Mouse (Mus musculus) cerebellum, postnatal 25 days (tissue): ENCODE data around the gene A330070K13Rik.

Experiments used
- DNase-seq, 2 experiments: peaks; one replicate each; pipeline ENCODE4 v3.0.0; 2021; ENCODE audit warnings: mixed read lengths in 2 of 2

Gene A330070K13Rik

DNA sequence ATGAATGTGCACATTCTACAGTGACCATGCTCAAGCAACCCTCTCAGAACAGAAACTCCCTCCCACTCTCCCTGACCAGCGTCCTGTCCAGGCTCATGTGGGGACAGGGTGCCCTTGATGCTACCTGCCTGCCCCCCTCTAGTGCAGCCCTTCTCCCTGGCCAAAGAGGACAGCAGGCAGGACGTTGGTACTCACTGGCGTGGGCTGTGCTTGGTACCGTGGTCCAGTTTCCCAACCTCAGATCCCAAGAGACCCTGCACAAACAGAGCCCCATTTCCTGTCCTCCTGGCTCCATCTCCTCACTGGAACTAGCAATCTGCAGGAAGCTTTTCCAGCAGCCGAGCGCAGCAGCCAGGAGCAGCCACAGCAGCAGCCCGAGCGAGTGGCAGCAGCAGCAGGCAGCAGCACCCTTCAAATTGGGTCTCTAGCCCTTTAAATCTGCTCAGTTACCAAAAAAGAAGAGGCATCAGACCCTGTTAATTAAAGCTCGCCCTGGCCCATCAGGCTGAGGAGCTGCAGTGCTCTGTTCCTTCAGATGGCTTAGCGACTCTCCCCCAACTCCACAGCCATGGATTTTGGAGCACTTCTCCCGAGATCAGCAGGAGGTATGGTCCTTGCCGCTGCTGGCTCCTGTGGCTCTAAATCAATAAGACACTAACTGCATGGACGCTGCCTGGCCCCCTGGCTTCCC, at the start of gene A330070K13Rik:
Gene A330070K13Rik, minus strand, starts transcription at position 410 of the 691 bp plus-strand sequence.
- DNase-seq = peak; percentile 53 to 65

DNA sequence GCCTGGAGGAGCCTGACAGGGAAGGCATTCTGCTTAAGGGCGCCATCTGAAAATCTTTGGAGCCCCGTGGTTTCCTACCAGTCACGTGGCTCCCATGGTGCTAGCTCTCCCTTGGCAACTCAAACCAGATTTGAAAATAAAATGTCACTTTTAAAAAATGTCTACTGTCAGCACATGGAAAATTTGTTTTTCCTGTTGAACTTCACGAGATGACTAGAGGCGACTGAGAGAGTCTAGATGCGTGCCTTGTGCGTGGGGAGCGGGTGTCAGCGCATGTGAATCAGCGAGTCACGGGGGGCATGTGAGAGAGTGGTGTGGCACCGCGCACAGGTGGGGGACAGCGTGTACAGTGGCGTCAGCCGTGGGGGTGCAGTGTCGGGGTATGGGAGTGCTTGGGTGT, 27.1 kb upstream of the A330070K13Rik start:
- DNase-seq = no peak

DNA sequence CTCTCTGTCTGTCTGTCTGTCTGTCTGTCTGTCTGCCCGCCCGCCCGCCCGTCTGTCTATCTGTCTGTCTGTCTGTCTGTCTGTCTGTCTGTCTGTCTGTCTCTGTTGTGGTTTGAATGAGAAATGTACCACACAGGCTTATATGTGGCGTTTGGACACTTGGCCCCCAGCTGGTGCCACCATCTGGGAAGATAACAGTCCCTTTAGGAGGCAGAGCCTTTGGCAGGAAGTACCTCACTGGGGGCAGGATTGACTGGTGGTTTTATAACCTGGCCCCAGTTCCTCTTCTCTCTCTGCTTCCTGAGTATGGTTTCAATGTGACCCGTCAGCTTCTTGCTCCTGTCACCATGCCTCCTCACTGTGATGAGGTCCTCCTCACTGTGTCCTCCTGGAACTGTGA, 25.3 kb upstream of the A330070K13Rik start:
- DNase-seq = peak; percentile 45 to 57

DNA sequence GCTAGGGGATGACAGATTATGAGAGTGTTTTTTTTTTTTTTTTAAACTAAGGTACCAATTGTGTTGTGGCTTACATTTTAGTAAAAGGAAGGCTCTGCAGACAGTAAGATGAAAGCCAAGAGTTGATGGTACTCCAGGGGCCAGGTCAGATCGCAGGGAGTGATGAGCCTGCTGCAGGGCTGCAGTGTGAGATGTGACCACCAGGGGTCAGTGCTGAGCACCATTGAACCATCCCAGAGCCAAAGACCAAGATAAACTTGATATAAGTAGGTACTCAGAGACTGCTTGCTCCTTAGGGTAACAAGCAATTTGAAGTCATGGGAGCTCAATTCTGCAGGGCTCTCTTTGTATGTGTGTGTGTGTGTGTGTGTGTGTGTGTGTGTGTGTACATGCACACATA, 20.8 kb upstream of the A330070K13Rik start:
- DNase-seq = peak; percentile 83 to 84

DNA sequence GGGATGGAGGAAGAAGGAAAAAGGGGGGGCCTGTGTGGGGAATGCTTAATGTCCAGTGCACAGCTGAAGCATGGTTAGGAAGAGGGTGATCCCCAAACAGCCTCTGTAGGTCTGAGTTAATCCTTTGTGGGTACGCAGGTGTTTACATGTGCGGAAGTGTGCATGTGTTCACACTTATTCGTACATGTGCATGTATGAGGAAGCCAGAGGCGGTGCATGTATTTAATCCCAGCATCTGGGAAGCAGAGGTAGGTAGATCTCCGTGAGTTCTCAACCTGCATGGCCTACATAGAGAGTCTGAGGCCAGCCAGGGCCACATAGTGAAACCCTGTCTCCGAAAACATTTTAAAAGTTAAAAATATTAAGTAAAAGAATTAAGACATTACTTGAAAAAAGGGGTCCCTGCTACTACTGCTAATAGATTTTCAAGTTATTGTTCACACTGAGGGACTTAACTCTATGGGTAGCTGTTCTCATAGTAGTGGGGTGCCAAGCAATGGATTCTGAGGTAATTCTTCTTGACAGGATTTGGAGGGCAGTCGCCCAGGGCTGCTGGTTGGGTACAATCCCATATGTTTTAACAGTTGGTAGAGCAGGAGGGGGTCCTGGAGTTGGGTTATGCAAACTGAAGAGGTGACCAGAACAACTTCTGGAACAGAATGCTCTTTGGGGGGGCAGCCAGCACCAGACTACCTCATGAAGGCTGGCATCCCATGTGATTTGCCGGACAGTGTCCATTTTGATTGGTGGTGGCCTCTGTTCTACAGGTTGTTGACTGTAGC, 15.9 kb upstream of the A330070K13Rik start:
- DNase-seq = peak; percentile 93 to 94

DNA sequence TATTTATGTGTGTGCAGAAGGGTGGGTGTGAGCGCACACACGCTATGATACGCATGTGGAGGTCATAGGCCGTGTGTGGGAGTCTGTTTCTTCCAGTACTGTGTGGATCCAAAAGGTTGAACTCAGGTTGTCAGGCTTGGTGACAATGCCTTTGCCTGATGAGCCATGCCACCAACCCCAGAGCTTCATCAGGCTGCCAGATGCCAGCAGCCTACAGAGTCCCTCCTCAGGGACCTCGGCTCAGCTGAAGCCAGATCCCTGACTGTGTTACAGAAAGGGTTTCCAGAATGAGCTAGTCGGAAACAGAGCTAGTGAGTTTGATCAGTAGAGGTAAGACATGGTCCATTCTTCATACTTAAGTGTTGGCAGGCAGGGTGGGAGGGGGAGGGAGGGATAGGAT, 10.7 kb upstream of the A330070K13Rik start:
- peak in 1 of 2 experiments; percentile 44 for DNase-seq

DNA sequence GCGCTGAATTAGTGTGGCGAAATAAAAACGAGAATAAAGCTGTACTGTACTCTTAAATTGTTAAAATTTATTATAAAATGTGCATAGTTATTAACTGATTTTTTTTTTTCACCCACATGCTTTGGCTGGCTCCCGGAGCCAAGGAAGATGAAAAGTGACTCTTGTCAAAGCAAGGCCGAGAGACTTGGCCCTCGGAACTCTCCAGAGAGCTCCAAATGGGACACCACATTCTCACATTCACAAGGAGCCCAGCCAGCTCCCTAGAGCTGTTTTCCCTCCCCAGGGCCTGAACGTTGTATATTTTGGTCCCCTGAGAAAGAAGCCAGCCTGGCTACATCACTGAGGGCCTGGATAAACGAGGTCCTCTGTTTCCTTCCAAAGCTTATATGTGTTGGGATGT, 10.0 kb upstream of the A330070K13Rik start:
- peak in 1 of 2 experiments; percentile 36 for DNase-seq

DNA sequence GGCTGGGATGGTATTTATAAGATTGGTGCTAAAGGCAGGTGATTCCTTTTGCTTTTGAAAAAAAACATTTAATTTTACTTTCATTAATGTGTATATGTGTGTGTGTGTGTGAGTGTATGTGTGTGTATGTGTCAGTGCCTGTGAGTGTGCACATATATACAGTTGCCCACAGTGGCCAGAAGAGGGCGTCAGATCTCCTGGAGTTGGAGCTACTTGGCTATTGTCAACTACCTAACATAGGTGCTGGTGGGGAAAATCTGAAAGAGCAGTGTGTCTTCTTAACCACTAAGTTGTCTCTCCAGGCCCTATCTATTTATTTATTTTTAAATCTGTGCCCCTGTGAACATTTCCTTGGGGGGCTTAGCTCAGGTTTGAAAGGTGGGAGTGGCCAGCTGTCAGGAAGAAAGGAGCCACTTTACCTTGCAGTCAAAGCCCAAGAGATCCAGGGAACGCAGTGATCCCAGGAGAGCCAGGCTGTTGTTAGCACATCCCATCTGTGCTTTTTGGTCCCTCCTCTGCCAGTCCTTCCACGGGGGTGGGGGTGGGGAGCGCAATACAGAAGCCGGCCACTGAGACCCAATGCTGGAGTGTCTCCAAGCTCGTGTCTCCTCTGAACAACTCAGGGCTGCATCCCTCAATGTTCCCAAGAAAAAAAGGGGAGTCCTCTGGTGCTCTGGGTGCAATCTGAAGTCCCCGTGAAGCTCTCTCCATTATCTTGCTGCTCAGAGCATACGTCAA, 9.4 kb upstream of the A330070K13Rik start:
- peak; percentile 45 to 50 for DNase-seq

DNA sequence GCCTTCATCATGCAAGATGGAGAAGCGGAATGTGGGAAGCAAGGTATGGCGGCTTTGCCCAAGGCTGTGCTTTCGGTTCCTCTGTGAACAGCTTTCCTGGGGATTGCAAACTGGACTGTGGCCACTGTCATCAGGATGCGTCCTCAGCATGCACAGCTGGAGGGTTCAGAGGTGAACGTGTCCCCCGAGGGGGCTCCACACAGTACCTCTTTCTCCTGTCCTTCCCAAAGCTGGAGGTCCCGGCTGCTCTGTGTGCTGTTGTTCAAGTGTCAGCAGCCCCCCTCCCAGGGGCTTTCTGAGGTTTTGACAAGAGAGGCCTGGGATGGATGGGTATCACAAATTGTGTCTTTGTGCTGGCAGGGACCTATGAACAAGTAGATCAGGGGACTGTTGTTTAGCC, 2.0 kb upstream of the A330070K13Rik start:
- DNase-seq = no peak

DNA sequence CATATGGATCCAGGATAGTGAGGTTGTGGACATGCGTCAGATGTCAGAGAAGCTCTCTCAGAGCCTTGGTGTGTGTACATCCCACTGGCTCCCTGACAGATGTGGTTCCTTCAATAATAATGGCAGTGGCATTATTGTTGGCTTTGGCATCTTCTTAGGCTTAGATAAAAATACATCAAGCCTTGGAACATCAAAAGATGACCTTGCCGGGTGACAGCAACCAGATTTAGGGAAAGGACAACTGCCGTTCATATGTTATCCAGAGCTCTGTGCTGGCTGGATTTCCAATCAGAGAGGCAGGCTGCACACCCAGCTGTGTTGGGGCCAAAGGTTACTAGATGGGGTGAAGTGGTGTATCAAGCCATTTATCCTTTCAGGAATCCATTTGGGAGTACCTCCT, 9.0 kb downstream of the A330070K13Rik start:
- DNase-seq = no peak

DNA sequence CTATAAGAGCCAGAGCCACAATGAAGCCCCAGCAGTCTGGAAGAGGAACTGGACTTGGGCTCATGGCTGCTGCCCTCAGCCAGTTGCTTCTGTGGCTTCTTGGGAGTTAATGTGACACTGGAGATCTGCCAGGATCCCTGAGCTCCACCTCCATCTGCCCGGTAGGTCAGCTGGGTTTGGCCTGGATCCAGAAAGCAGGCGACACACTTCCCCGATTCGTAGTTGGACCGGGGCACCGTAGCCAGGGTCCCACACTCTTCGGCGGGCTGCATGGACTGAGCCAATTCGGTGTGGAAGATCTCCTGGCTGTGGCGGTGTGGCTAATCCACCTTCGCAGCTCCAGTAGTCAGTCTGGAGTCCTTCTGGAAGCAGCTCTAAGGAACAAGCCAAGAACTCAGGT, 15.2 kb downstream of the A330070K13Rik start, which contains the start of gene Caln1:
Gene Caln1, plus strand, starts transcription at position 219 of the 400 bp plus-strand sequence.
- DNase-seq = peak; percentile 92 to 95

DNA sequence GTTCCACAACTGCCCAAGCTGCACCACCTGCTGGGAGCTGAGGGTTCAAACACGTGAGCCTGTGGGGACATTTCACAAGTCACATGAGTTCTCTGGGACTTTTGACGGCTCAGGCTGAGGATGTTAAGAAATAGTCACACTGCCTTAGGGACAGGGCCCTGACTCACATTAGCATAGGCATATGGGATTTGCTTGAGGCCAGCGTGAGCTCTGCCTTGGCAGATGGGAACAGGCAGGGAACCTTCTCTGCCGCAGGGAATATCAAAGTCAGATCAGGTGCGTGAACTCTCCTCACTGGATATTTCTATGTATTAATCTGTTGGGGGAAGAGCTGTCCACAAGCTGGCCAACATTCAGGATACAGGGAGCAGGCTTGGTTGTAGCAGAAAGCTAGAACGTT, 16.2 kb downstream of the A330070K13Rik start:
- DNase-seq = peak; percentile 87 to 88

DNA sequence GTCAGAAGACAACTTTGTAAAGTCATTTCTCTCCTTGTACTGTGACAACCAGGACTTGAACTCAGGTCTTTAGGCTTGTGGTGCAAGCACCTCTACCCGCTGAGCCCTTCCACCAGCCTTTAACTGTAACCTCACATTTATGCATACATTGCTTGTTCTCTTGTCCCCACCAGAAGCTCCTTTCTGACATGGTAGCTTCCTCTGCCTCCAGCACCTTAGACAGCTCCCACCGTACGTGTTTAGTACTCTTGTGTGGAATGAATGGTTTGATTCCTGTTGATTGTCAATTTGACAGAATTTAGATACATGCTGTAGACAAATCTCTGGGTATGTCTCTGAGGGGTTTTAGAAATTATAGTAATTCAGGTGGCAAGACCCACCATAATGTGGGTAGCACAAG, 20.7 kb downstream of the A330070K13Rik start:
- no peak for DNase-seq

DNA sequence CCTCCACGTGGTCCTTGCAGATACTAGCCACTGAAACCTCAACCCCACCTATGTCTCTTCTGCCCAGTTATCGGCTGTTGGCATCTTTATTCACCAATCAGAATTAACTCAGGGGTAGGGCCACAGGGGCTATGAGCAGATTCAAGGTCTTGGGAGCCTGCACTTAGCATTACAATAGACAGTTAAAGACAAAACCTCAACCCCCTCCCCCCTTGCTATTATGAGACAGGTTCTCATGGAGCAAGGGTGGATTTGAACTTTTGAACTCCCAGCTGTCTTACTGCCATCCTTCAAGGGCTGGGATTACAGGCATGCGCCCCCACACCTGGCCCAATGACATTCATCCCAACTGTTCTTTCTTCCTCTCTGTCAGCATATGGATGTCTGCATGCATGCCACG, 21.3 kb downstream of the A330070K13Rik start:
- DNase-seq = no peak

DNA sequence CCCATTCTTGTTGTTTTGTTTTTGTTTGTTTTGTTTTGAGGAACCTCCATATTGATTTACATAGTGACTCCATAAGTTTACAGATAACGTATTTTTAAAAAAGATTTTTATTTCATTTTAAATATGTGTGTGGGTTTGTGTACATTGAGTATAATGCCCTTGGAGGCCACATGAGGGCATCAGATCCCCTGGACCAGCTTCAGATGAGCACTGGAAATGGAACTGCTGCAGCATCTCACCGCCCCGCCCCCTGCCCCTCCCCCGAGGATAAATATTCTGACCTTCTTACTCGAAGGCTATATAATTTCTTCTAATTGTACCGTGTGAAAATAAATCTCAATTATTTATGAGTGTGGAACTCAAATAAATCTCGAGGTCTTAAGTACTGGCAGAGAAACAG, 29.2 kb downstream of the A330070K13Rik start:
- DNase-seq = peak in 1 of 2 experiments; percentile 56

DNA sequence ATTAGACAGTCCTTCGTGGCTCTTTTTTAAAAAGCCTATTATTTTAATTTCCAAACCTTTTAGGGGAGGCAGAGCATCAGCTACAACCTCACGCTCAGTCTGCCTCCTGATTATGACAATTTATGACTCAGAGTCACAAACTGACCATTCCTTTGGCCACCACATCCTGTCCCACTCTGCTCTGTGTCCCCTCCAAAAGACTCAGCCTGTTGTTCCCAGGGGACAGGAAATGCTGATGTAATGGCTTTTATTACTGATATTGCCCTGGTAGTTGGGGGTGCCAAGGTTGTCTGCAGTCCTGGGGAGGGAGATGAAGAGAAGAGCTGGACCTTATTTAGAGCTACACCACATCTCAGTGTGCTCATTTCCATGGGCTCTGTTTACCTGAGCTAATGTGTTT, 38.6 kb downstream of the A330070K13Rik start:
- no peak for DNase-seq

DNA sequence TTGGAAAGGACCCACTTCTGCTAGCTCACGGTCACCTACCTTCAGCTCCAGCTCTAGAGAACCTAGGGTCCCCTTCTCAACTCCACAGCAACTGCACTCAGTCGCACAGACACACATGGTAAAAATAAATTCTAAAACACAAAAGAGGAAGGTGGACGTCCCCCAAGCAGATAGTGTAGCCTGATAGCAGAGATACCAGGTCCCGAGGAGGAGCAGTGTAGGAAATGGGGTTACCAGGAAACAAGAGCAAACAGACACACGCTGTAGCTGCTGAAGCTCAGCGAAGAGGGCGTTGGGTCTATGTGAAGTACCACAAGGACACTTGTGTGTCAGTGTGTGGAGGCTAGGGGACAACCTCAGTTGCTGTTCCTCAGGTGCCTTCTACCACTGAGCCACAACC, 39.4 kb downstream of the A330070K13Rik start:
- no peak for DNase-seq

DNA sequence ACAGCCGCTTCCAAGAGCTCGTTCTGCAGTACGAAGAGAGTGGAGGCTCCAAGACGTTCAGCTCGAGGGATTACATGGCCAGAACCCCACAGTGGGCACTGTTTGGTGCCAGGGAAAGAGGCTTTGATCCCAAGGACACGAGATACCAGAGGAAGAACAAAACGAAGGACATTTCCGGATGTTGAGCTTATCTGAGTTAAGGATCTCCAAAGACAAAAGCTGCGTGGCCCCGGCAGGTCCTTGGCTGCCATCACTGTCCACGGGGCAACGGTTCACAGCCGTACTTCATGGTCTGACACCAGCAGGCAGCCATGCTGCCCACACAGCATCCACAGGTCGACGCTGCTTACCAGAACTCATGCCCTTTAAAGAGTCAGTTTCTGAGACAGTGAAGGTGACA, 43.8 kb downstream of the A330070K13Rik start:
- DNase-seq = no peak

DNA sequence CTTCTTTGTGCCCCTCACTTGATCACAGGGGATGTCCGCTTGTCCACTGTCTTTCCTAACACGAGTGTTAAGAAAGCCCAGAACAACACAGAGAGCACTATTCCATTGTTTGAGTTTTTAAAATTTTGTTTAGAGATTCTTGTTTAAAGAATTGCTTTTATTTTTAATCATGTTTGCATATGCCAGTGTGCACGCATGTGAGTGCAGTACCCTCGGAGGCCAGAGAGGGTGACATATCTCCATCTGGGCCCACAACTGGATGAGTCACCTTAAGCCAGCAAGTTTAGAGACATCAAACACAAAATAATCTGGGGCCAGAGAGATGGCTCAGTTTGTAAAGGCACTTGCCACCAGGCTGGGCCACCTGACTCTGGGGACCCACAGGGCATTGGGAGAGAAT, 49.0 kb downstream of the A330070K13Rik start:
- DNase-seq = no peak

DNA sequence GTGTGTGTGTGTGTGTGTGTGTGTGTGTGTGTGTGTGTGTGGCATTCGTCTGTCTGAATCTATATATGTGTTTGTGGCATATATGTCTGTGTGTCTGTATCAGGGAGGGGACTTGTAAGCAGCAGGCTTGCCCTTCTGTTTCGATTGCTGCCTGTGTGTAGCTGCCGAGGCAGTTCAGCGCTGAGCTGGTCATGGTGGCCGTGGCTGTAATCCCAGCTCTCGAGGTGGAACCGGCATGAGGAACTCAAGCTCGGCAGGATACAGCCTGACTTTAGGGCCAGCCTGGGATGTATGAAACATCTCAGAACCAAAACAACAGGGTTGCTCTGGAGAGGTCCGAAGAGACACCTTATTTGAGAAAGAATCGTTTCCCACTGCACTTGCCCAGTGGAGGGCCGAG, 50.5 kb downstream of the A330070K13Rik start:
- DNase-seq = peak; percentile 61 to 63

DNA sequence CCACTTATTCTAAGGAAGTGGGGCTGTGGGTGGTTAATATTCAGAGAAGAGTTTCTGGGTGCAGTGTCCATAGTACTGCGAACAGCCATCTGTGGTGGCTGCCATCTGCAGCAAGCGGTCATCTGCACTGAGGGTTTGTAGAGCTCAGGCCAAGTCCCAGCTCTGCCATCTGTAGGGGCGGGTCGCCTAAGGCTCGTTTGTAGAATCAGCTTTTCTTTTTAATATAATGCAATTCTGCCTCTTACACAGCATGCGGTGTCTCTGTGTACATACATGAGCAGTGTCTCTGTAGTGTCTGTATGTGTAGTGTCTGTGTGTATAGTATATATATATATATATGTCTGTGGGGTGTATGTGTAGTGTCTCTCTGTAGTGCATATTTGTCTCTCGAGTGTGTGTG, 50.9 kb downstream of the A330070K13Rik start:
- peak; percentile 71 to 77 for DNase-seq

DNA sequence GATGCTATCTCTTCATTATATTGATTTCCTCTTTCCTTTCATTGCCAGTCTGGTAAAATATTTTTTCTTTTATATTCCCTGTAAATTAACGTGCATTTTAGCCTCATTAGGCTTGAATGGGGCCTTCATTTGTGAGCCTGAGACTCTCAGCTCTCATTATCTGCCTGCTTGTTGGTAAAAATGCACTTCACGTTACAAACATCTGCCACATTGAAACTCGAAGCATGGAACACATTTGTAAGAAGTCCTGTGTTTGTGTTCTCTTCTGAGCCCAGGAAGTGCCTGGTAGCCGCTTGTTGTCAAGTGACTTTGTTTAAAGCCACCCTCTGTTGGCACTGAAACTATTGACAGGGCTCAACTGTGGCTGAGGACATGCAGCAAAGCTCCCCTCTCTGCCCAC, 53.2 kb downstream of the A330070K13Rik start:
- no peak for DNase-seq

DNA sequence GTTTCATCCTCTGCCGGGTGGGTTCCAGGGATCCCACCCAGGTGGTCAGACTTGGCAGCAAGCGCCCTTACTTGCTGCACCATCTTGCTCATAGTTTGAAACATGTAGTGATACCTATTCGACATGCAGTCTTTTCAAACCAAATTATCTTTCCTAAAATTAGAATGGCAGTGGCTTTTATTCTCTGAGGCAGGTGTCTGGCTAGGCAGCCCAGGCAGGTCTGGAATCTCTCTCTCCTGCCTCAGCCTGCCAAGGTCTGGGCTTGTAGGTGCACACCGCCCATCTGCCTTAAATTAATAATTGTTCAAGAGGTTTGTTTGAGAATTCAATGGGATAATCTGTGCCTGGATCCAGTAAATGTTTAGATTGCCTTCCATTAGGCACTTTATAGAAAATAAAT, 53.6 kb downstream of the A330070K13Rik start:
- DNase-seq = peak; percentile 56 to 69
